Mouse (Mus musculus): Measurements from ENCODE around the gene Dpm3. TPM values are rescaled to one million over a fixed set of nuclear protein-coding genes. Genes with fewer than 3 reads are reported as not detected.

Gene Dpm3
- total RNA-seq (2014; fragmentation: Nextera tagmentation) (13.2 and 13.5 TPM in 2 replicates), total RNA-seq (2017) (47.7 and 54.5 TPM in 2 replicates), polyA plus RNA-seq (2012) (178 and 207 TPM in 2 replicates)

DNA sequence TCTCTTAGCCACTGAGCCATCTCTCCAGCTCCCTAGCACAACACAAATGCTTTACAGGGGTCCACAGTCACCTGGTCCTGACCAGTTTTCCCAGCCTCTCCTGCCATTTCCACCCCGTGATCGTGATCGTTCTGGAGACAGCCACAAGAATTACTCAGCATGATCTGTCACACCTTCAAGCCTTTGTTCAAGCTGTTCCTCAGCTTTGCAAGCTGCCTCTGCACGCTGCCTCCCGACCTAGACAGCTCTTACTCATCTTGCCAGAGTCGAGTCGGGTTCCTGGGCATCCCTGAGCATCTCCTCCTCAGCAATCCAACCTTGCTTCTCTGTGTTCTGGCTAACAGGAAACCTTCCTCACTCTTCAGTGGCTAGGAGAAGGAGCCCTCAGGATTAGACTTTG lies at the start of gene Dpm3:
Gene Dpm3, plus strand, starts transcription at position 283 of the 400 bp plus-strand sequence.
- H3K36me3 ChIP-seq (replicated peaks), result no peaks in the 10 kb centered on the region
- DNase-seq (ENCODE audit: low spot score) (no peak), ATAC-seq (ENCODE audit: extremely low read depth, insufficient number of reproducible peaks, low FRiP score, poor library complexity, severe bottlenecking) (no peak)
- H3K4me3 ChIP-seq (ENCODE audit: low read depth, low read length), result no peak within 1 kb of the TSS
- TF ChIP-seq TAL1 (conservative IDR thresholded peaks at IDR 0.05; ENCODE audit: low read depth, low read length), result no peak
- no peak for TF ChIP-seq POLR2AphosphoS5 (IDR thresholded peaks at IDR 0.05; ENCODE audit: insufficient replicate concordance, low read depth, low read length)
- H3K27me3 ChIP-seq (ENCODE audit: insufficient read depth, low read length), result peaks cover 54% of the 10 kb centered on the region
- peaks cover 7% of the 10 kb centered on the region; the same call in 1 of the 2 replicates for H3K4me1 ChIP-seq (ENCODE audit: insufficient read depth, low read depth, low read length)
- H3K9me3 ChIP-seq (replicated peaks), result no peaks in the 10 kb centered on the region

DNA sequence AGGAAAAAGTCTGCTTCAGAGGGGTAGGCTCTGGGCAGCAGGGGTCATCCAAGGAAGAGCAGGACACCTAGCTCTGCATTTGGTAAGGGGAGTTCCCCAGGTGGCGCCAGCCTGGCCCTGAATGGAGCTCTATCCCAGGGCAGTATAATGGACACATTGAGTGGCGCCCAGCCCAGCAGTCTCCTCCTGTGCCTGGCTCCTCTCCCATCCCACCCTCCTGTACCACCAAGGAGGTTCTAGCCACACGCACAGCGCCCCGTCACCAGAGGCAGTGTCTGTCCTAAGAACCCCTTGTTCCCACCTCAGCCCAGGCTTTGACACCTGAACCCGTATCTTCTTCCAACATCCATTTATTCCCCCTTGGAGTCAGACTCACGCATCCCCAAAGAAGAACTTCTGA lies 49.4 kb upstream of the Dpm3 start:
- DNase-seq (ENCODE audit: low spot score), result no peak
- Histone ChIP-seq H3K9me3 (replicated peaks) (no peaks in the 10 kb centered on the region), H3K36me3 (replicated peaks) (peaks cover 80% of the 10 kb centered on the region), H3K4me3 (ENCODE audit: low read depth, low read length) (no peak overlapping the region), H3K4me1 (ENCODE audit: insufficient read depth, low read depth, low read length) (peaks cover 55% of the 10 kb centered on the region), H3K27me3 (ENCODE audit: insufficient read depth, low read length) (no peaks in the 10 kb centered on the region)
- TF ChIP-seq GATA1 (IDR thresholded peaks at IDR 0.05; ENCODE audit: borderline replicate concordance, low read length) (no peak), TAL1 (conservative IDR thresholded peaks at IDR 0.05; ENCODE audit: low read depth, low read length) (no peak), POLR2AphosphoS5 (IDR thresholded peaks at IDR 0.05; ENCODE audit: insufficient replicate concordance, low read depth, low read length) (no peak), GATA2 (IDR thresholded peaks at IDR 0.05; ENCODE audit: borderline replicate concordance, low read depth, low read length) (no peak), CTCF (IDR thresholded peaks at IDR 0.05; ENCODE audit: low read depth, low read length) (no peak)
- no peak for ATAC-seq (ENCODE audit: extremely low read depth, insufficient number of reproducible peaks, low FRiP score, poor library complexity, severe bottlenecking)

DNA sequence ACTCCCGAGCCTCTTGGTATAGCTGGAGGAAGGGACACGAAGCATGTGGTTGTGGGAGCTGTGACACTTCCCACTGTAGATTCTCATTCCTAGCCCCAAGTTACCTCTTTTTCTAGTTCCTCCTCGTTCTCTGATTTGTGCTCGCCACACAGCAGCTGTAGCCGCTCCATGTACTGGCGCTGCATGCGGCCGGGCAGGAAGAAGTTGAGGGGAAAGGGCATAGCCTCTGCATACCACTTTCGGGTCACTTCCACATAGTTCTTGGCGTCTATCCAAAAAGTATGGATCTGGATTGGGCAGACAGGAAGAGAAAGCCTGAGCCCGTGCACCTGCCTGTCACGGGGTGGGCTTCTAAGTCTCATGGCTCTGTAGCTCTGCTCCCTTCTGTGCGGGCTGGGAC lies 49.0 kb upstream of the Dpm3 start:
- Histone ChIP-seq H3K4me3 (ENCODE audit: low read depth, low read length) (no peak overlapping the region), H3K36me3 (replicated peaks) (peaks cover 76% of the 10 kb centered on the region), H3K9me3 (replicated peaks) (no peaks in the 10 kb centered on the region), H3K4me1 (ENCODE audit: insufficient read depth, low read depth, low read length) (peaks cover 59% of the 10 kb centered on the region), H3K27me3 (ENCODE audit: insufficient read depth, low read length) (no peaks in the 10 kb centered on the region)
- TF ChIP-seq GATA1 (IDR thresholded peaks at IDR 0.05; ENCODE audit: borderline replicate concordance, low read length) (no peak), TAL1 (conservative IDR thresholded peaks at IDR 0.05; ENCODE audit: low read depth, low read length) (no peak), POLR2AphosphoS5 (IDR thresholded peaks at IDR 0.05; ENCODE audit: insufficient replicate concordance, low read depth, low read length) (no peak), CTCF (IDR thresholded peaks at IDR 0.05; ENCODE audit: low read depth, low read length) (no peak), GATA2 (IDR thresholded peaks at IDR 0.05; ENCODE audit: borderline replicate concordance, low read depth, low read length) (no peak)
- ATAC-seq (ENCODE audit: extremely low read depth, insufficient number of reproducible peaks, low FRiP score, poor library complexity, severe bottlenecking) (no peak), DNase-seq (ENCODE audit: low spot score) (no peak)

DNA sequence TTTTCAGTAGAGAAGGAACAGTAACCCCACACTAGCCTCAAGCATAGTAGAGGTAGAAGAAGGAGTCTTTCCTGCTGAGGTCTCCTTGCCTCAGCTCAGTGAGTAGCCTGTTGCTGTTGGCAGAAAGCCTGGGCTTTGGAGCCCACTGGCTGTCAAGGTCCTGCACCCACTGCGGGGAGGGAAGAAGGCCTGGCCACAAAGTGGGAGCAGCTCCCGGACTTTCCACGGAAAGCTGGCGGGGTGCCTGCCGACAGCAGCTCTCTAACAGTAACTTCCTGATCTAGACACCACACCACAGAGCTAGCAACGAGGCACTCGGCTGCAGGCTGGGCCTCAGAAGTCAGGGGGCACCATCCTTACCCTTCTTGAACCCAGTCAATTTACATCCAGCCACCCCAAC lies 48.4 kb upstream of the Dpm3 start:
- H3K4me1 ChIP-seq (ENCODE audit: insufficient read depth, low read depth, low read length), result peaks cover 61% of the 10 kb centered on the region
- DNase-seq (ENCODE audit: low spot score) (no peak), ATAC-seq (ENCODE audit: extremely low read depth, insufficient number of reproducible peaks, low FRiP score, poor library complexity, severe bottlenecking) (no peak)
- H3K36me3 ChIP-seq (replicated peaks), result peaks cover 70% of the 10 kb centered on the region
- TF ChIP-seq CTCF (IDR thresholded peaks at IDR 0.05; ENCODE audit: low read depth, low read length), result no peak
- TF ChIP-seq GATA1 (IDR thresholded peaks at IDR 0.05; ENCODE audit: borderline replicate concordance, low read length), result no peak
- no peak for TF ChIP-seq GATA2 (IDR thresholded peaks at IDR 0.05; ENCODE audit: borderline replicate concordance, low read depth, low read length)
- TF ChIP-seq POLR2AphosphoS5 (IDR thresholded peaks at IDR 0.05; ENCODE audit: insufficient replicate concordance, low read depth, low read length), result no peak
- no peak overlapping the region for H3K4me3 ChIP-seq (ENCODE audit: low read depth, low read length)
- no peaks in the 10 kb centered on the region for H3K27me3 ChIP-seq (ENCODE audit: insufficient read depth, low read length)
- H3K9me3 ChIP-seq (replicated peaks), result no peaks in the 10 kb centered on the region

DNA sequence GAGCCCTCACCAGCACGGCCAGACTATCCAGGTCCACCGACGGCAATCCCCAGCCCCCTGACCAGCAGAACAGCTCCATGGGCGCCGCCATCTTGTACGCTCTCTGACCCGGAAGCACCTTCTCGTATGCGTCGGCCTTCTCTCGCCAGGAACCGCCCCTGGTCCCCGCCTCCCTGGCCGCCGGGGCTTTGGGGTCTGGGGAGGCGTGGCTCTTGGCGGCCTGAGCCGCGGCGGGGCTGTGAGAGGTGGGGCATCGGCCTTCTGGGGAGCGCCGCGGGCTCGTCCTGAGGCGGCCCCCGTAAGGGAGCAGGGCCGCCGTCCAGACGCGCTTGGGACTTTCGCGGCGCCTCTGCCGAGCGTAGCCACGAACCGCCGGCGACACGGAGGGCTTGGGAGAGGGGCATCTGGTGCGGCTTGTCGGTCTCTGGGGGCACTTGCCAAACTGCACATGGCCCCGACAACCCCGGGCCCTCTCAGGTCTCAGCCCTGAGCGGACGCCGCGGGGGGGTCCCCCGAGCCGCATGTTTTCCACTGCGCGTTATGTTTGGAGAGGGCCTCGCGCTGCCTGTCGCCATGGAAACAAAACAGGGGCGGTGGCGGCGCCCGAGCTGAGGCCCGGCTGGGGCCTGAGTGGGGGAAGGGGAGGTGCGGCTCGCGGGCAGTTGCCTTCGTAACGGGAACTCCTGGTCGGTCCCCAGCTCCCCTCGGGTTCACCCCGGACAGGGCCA lies 45.2 kb upstream of the Dpm3 start:
- Histone ChIP-seq H3K9me3 (replicated peaks) (no peaks in the 10 kb centered on the region), H3K4me3 (ENCODE audit: low read depth, low read length) (peak overlapping the region; percentile 86), H3K36me3 (replicated peaks) (peaks cover 38% of the 10 kb centered on the region), H3K27me3 (ENCODE audit: insufficient read depth, low read length) (peaks cover 13% of the 10 kb centered on the region), H3K4me1 (ENCODE audit: insufficient read depth, low read depth, low read length) (peaks cover 56% of the 10 kb centered on the region)
- ATAC-seq (ENCODE audit: extremely low read depth, insufficient number of reproducible peaks, low FRiP score, poor library complexity, severe bottlenecking) (peak; percentile 69), DNase-seq (ENCODE audit: low spot score) (peak; percentile 96)
- TF ChIP-seq GATA1 (IDR thresholded peaks at IDR 0.05; ENCODE audit: borderline replicate concordance, low read length) (no peak), POLR2AphosphoS5 (IDR thresholded peaks at IDR 0.05; ENCODE audit: insufficient replicate concordance, low read depth, low read length) (no peak), CTCF (IDR thresholded peaks at IDR 0.05; ENCODE audit: low read depth, low read length) (no peak), GATA2 (IDR thresholded peaks at IDR 0.05; ENCODE audit: borderline replicate concordance, low read depth, low read length) (no peak), TAL1 (conservative IDR thresholded peaks at IDR 0.05; ENCODE audit: low read depth, low read length) (no peak)

DNA sequence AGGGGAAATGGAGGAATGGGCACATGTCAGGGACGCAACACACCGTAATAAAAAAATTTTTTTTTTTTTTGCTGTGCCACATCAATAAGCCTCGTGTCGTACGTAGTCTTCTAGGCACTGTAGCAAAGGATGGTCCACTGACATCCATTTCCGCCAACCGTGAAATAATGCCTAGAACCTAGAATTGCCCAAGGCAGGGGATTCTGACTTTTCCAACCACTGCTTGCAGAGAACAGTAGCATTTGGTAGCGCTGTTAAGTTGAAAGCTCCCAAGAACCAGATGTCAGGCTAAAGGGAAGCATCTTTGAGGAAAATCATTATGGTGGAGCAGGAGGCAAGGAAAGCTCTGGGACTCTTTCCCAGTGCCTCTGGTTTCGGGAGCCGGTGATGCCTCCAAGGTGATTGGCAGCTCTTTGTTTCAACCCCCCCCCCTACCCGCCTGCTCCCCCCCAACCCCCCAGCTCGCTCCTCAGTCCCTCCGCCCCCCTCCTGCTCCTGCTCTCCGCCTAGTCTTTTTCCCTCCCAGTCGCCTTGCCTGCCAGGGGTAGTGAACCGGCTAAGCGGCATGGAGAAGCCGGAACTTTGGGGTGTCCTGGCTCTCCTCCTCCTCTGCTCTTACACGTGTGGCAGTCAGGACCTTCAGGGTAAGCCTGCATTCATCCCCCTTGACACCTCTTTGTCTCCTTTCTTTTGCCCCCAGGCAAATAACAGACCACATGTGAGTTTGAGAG lies 44.3 kb upstream of the Dpm3 start, which contains the start of gene Thbs3:
Gene Thbs3, plus strand, starts transcription at position 500 of the 731 bp plus-strand sequence.
- Histone ChIP-seq H3K27me3 (ENCODE audit: insufficient read depth, low read length) (peaks cover 21% of the 10 kb centered on the region), H3K4me1 (ENCODE audit: insufficient read depth, low read depth, low read length) (peaks cover 56% of the 10 kb centered on the region), H3K9me3 (replicated peaks) (no peaks in the 10 kb centered on the region), H3K4me3 (ENCODE audit: low read depth, low read length) (peak within 1 kb of the TSS; percentile 86), H3K36me3 (replicated peaks) (peaks cover 29% of the 10 kb centered on the region)
- TF ChIP-seq GATA1 (IDR thresholded peaks at IDR 0.05; ENCODE audit: borderline replicate concordance, low read length) (no peak), POLR2AphosphoS5 (IDR thresholded peaks at IDR 0.05; ENCODE audit: insufficient replicate concordance, low read depth, low read length) (no peak), CTCF (IDR thresholded peaks at IDR 0.05; ENCODE audit: low read depth, low read length) (no peak), TAL1 (conservative IDR thresholded peaks at IDR 0.05; ENCODE audit: low read depth, low read length) (no peak), GATA2 (IDR thresholded peaks at IDR 0.05; ENCODE audit: borderline replicate concordance, low read depth, low read length) (no peak)
- ATAC-seq (ENCODE audit: extremely low read depth, insufficient number of reproducible peaks, low FRiP score, poor library complexity, severe bottlenecking) (no peak), DNase-seq (ENCODE audit: low spot score) (no peak)
